ENCODE assay signal across 8 mouse cellular contexts in the genomic region with DNA sequence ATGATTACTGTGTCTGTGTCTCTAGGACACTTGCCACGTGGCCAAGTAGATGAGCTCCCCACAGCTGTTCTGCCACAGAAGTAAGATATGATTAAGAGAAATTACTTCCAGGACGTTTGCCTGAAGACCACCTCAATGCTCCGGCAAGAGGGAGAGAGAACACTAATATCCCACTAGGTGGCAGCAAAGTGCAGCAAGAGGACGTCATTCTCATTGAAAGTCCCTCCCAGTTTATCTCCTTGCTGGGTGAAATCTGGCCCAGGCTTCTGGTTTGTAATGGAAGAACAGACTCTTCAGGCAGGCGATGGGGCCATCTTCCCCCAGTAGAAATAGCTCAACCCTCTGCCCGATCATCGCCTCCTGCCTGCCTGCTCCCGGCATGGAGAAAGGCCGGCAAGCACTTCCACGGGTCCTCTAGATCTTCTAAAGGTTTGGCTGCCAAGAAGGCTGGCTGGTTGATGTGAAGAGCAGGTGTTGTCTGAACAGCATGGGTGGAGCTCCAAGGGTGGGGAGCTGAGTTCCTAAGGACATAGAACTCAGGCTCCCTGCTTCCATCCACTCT. TPM values are rescaled to one million over a fixed set of nuclear protein-coding genes. Genes with fewer than 3 reads are reported as not detected.
DNase-seq lines count a peak whose midpoint lies in the region; ATAC-seq lines count a peak whose summit lies in the region.

No protein-coding gene starts in this region.

- H3K9me3 ChIP-seq in embryonic facial prominence, embryonic 11.5 days (replicated peaks; ENCODE audit: control insufficient read depth, low read length): no peaks in the 10 kb centered on the region
- no peaks in the 10 kb centered on the region for H3K9me3 ChIP-seq in limb, embryonic 10.5 days (replicated peaks)
- H3K9me3 ChIP-seq in midbrain, embryonic 15.5 days: no peaks in the 10 kb centered on the region

- H3K4me3 ChIP-seq in embryonic facial prominence, embryonic 11.5 days (ENCODE audit: low read depth, low read length): no peak overlapping the region
- H3K4me3 ChIP-seq in limb, embryonic 10.5 days: no peak overlapping the region; the same call in 1 of the 2 replicates
- H3K4me3 ChIP-seq in midbrain, embryonic 15.5 days: peak overlapping the region; percentile 19; the same call in 1 of the 2 replicates

- no peak overlapping the region for H3K9ac ChIP-seq in embryonic facial prominence, embryonic 11.5 days (replicated peaks; ENCODE audit: low read length)
- peak overlapping the region; percentile 38; the same call in 1 of the 2 replicates for H3K9ac ChIP-seq in midbrain, embryonic 15.5 days

- DNase-seq in 3T3-L1 (ENCODE audit: low read depth, low spot score): peak; percentile 91
- DNase-seq in adrenal gland, postnatal 14 days: peak; percentile 81
- peak; percentile 89 for DNase-seq in embryonic facial prominence, embryonic 11.5 days (ENCODE audit: low spot score)
- peak; percentile 78 to 88 for DNase-seq in heart, adult 18-20 months
- DNase-seq in kidney, adult 18-20 months: peak; percentile 83
- peak; percentile 71 for DNase-seq in limb, embryonic 10.5 days (ENCODE audit: low spot score)
- DNase-seq in spleen, postnatal 14 days (ENCODE audit: low spot score in 2 of 2): peak; percentile 15 to 41

- 21% methylated on average over 10 of the region's 10 CpGs for WGBS in embryonic facial prominence, embryonic 11.5 days
- WGBS in limb, embryonic 10.5 days: 17% methylated on average over 10 of the region's 10 CpGs
- 21% methylated on average over 10 of the region's 10 CpGs for WGBS in midbrain, embryonic 15.5 days

- ATAC-seq in embryonic facial prominence, embryonic 11.5 days (replicated peaks; ENCODE audit: insufficient number of reproducible peaks, low FRiP score, low TSS enrichment, low read depth): 0 out of 2 replicates have a peak, but pooled peaks have one; percentile 23
- ATAC-seq in midbrain, embryonic 15.5 days (replicated peaks): 0 out of 2 replicates have a peak, but pooled peaks have one; percentile 45

- H3K27me3 ChIP-seq in embryonic facial prominence, embryonic 11.5 days (ENCODE audit: control insufficient read depth, insufficient read depth, low read length): no peaks in the 10 kb centered on the region
- H3K27me3 ChIP-seq in limb, embryonic 10.5 days (ENCODE audit: low read depth, poor library complexity, severe bottlenecking): no peaks in the 10 kb centered on the region
- H3K27me3 ChIP-seq in midbrain, embryonic 15.5 days (replicated peaks): no peaks in the 10 kb centered on the region

- no peak overlapping the region for H3K4me2 ChIP-seq in embryonic facial prominence, embryonic 11.5 days (ENCODE audit: low read depth, low read length)
- H3K4me2 ChIP-seq in midbrain, embryonic 15.5 days: peak overlapping the region; percentile 47

- no peak overlapping the region for H3K27ac ChIP-seq in embryonic facial prominence, embryonic 11.5 days (replicated peaks; ENCODE audit: low read depth, low read length)
- peak overlapping the region; percentile 30; the same call in 1 of the 2 replicates for H3K27ac ChIP-seq in limb, embryonic 10.5 days
- no peak overlapping the region for H3K27ac ChIP-seq in midbrain, embryonic 15.5 days

- no peaks in the 10 kb centered on the region for H3K36me3 ChIP-seq in embryonic facial prominence, embryonic 11.5 days (replicated peaks; ENCODE audit: control insufficient read depth, insufficient read depth, low read depth, low read length)
- H3K36me3 ChIP-seq in limb, embryonic 10.5 days: no peaks in the 10 kb centered on the region
- H3K36me3 ChIP-seq in midbrain, embryonic 15.5 days (replicated peaks): no peaks in the 10 kb centered on the region

- H3K4me1 ChIP-seq in embryonic facial prominence, embryonic 11.5 days (ENCODE audit: control insufficient read depth, insufficient read depth, low read length): no peaks in the 10 kb centered on the region; the same call in 1 of the 2 replicates
- peaks cover 11% of the 10 kb centered on the region for H3K4me1 ChIP-seq in limb, embryonic 10.5 days
- peaks cover 4% of the 10 kb centered on the region for H3K4me1 ChIP-seq in midbrain, embryonic 15.5 days

RNA-seq across cellular contexts. Expression of a gene that starts 27.3 kb away (rescaled TPM):
- 5.5 and 6.6 TPM in 2 replicates for total RNA-seq in adrenal gland, postnatal 14 days (2021)
- 18.8 and 22.1 TPM in 2 replicates for polyA plus RNA-seq in embryonic facial prominence, embryonic 11.5 days (2014; fragmentation: Nextera tagmentation; extraction: Ambion mirVana)
- 10 to 100 TPM; 10.7 to 11.4 TPM for total RNA-seq in heart, adult 18-20 months (2021)
- 16.0 and 16.6 TPM in 2 replicates for polyA plus RNA-seq in limb, embryonic 10.5 days (2016; fragmentation: Nextera tagmentation; extraction: Ambion mirVana)
- polyA plus RNA-seq in midbrain, embryonic 15.5 days (2015; fragmentation: Nextera tagmentation; extraction: Ambion mirVana): 11.1 and 14.0 TPM in 2 replicates

RNA-seq across cellular contexts. Expression of a gene that starts 27.5 kb away (rescaled TPM):
- total RNA-seq in adrenal gland, postnatal 14 days (2021): 14.1 and 18.9 TPM in 2 replicates
- polyA plus RNA-seq in embryonic facial prominence, embryonic 11.5 days (2014; fragmentation: Nextera tagmentation; extraction: Ambion mirVana): 13.3 and 15.7 TPM in 2 replicates
- total RNA-seq in heart, adult 18-20 months (2021): 10 to 100 TPM; 14.3 to 16.8 TPM
- 8.5 and 12.3 TPM in 2 replicates for polyA plus RNA-seq in limb, embryonic 10.5 days (2016; fragmentation: Nextera tagmentation; extraction: Ambion mirVana)
- polyA plus RNA-seq in midbrain, embryonic 15.5 days (2015; fragmentation: Nextera tagmentation; extraction: Ambion mirVana): 28.1 and 28.2 TPM in 2 replicates

RNA-seq across cellular contexts. Expression of a gene that starts 43.2 kb away (rescaled TPM):
- 0.26 and 0.52 TPM in 2 replicates for total RNA-seq in adrenal gland, postnatal 14 days (2021)
- 0.31 and 1.0 TPM in 2 replicates for polyA plus RNA-seq in embryonic facial prominence, embryonic 11.5 days (2014; fragmentation: Nextera tagmentation; extraction: Ambion mirVana)
- total RNA-seq in heart, adult 18-20 months (2021): under 1 TPM in 1 of 2 experiments, not detected in 1; 0.28 TPM
- 0.15 and 0.30 TPM in 2 replicates for polyA plus RNA-seq in limb, embryonic 10.5 days (2016; fragmentation: Nextera tagmentation; extraction: Ambion mirVana)
- 4.4 and 4.6 TPM in 2 replicates for polyA plus RNA-seq in midbrain, embryonic 15.5 days (2015; fragmentation: Nextera tagmentation; extraction: Ambion mirVana)

Comparison
In these comparisons a context has a peak if more than half of its experiments do, and no peak if none do; other contexts are left out.
1. DNase-seq: peak in every context shown above with its lines; median percentile 91 in 3T3-L1; 89 in embryonic facial prominence, embryonic 11.5 days; 83 in heart, adult 18-20 months; 83 in kidney, adult 18-20 months; 81 in adrenal gland, postnatal 14 days; 71 in limb, embryonic 10.5 days; 28 in spleen, postnatal 14 days.